Comparison of ENCODE assay signal across 17 mouse cellular contexts in genomic region chr7:37464186-37464721, GRCm38 (mm10).
DNase-seq lines count a peak whose midpoint lies in the region; ATAC-seq lines count a peak whose summit lies in the region.
"Had no signal": no experiment of that assay in that cellular context is flagged by ENCODE, and none has a peak within 500 bp of the region (broad histone marks: within the 10 kb centered on the region; RNA-seq: fewer than 3 reads in every experiment).

No protein-coding gene starts in this region.

- H3K4me3 ChIP-seq in hindbrain, embryonic 10.5 days = no peak overlapping the region
- H3K4me3 ChIP-seq in hindbrain, embryonic 14.5 days (replicated peaks; ENCODE audit: low read length) = no peak overlapping the region
- H3K4me3 ChIP-seq in embryonic facial prominence, embryonic 14.5 days (ENCODE audit: low read depth, low read length) = no peak overlapping the region
- H3K4me3 ChIP-seq: heart, embryonic 15.5 days; layer of hippocampus, adult 2 months had no signal

- no peak overlapping the region for H3K9ac ChIP-seq in hindbrain, embryonic 14.5 days
- H3K9ac ChIP-seq in embryonic facial prominence, embryonic 14.5 days (ENCODE audit: low read depth, low read length) = no peak overlapping the region
- H3K9ac ChIP-seq: heart, embryonic 15.5 days had no signal

- WGBS in hindbrain, embryonic 10.5 days = 48% methylated on average over 7 of the region's 7 CpGs
- 48% methylated on average over 7 of the region's 7 CpGs for WGBS in hindbrain, embryonic 14.5 days
- 11% methylated on average over 7 of the region's 7 CpGs for WGBS in embryonic facial prominence, embryonic 14.5 days

- H3K4me2 ChIP-seq in hindbrain, embryonic 14.5 days (replicated peaks) = no peak overlapping the region
- no peak overlapping the region for H3K4me2 ChIP-seq in embryonic facial prominence, embryonic 14.5 days (ENCODE audit: low read depth, low read length)
- H3K4me2 ChIP-seq: heart, embryonic 15.5 days had no signal

- no peaks in the 10 kb centered on the region for H3K36me3 ChIP-seq in hindbrain, embryonic 10.5 days
- H3K36me3 ChIP-seq in hindbrain, embryonic 14.5 days (replicated peaks; ENCODE audit: control insufficient read depth, insufficient read depth) = no peaks in the 10 kb centered on the region
- no peaks in the 10 kb centered on the region for H3K36me3 ChIP-seq in embryonic facial prominence, embryonic 14.5 days (ENCODE audit: control insufficient read depth, insufficient read depth, low read length)
- H3K36me3 ChIP-seq: heart, embryonic 15.5 days had no signal

- H3K4me1 ChIP-seq in hindbrain, embryonic 10.5 days (replicated peaks) = peaks cover 28% of the 10 kb centered on the region
- H3K4me1 ChIP-seq in hindbrain, embryonic 14.5 days (replicated peaks; ENCODE audit: control insufficient read depth, insufficient read depth, low read length) = peaks cover 3% of the 10 kb centered on the region; the same call in 1 of the 2 replicates
- peaks cover 8% of the 10 kb centered on the region for H3K4me1 ChIP-seq in embryonic facial prominence, embryonic 14.5 days (ENCODE audit: control insufficient read depth, insufficient read depth, low read length)
- H3K4me1 ChIP-seq: heart, embryonic 15.5 days had no signal

- no peak; the same call in 1 of the 2 replicates for ATAC-seq in hindbrain, embryonic 14.5 days (ENCODE audit: low FRiP score)
- peak; percentile 69 for ATAC-seq in embryonic facial prominence, embryonic 14.5 days (ENCODE audit: low read depth)
- ATAC-seq in erythroblast, adult 5-6 weeks (replicated peaks; ENCODE audit: low FRiP score, poor library complexity, severe bottlenecking) = no peak
- ATAC-seq: inflammation-experienced regulatory T-cells, adult 6 months had no signal

- H3K27me3 ChIP-seq in hindbrain, embryonic 10.5 days (ENCODE audit: insufficient read depth, poor library complexity, severe bottlenecking) = no peaks in the 10 kb centered on the region
- H3K27me3 ChIP-seq in hindbrain, embryonic 14.5 days (ENCODE audit: control insufficient read depth, insufficient read depth, low read length) = no peaks in the 10 kb centered on the region
- 0 out of 2 replicates have a peak, but pooled peaks cover 4% of the 10 kb centered on the region for H3K27me3 ChIP-seq in embryonic facial prominence, embryonic 14.5 days (replicated peaks; ENCODE audit: control insufficient read depth, insufficient read depth, low read length)
- H3K27me3 ChIP-seq: heart, embryonic 15.5 days had no signal

- no peak overlapping the region for H3K27ac ChIP-seq in hindbrain, embryonic 10.5 days
- no peak overlapping the region for H3K27ac ChIP-seq in hindbrain, embryonic 14.5 days
- no peak overlapping the region for H3K27ac ChIP-seq in embryonic facial prominence, embryonic 14.5 days (replicated peaks; ENCODE audit: low read depth, low read length)
- H3K27ac ChIP-seq: heart, embryonic 15.5 days; layer of hippocampus, adult 2 months; macrophage had no signal

- H3K9me3 ChIP-seq in hindbrain, embryonic 10.5 days = no peaks in the 10 kb centered on the region
- no peaks in the 10 kb centered on the region for H3K9me3 ChIP-seq in hindbrain, embryonic 14.5 days (ENCODE audit: control insufficient read depth, low read length)
- H3K9me3 ChIP-seq in embryonic facial prominence, embryonic 14.5 days (ENCODE audit: control insufficient read depth, low read length) = no peaks in the 10 kb centered on the region
- H3K9me3 ChIP-seq: heart, embryonic 15.5 days had no signal

- peak; percentile 48 for DNase-seq in hindbrain, embryonic 10.5 days (ENCODE audit: low spot score)
- no peak for DNase-seq in hindbrain, embryonic 14.5 days (ENCODE audit: low spot score)
- DNase-seq in embryo, embryonic 10 days (ENCODE audit: low spot score) = peak; percentile 76
- DNase-seq in embryonic facial prominence, embryonic 14.5 days (ENCODE audit: low spot score) = peak; percentile 71
- peak; percentile 72 for DNase-seq in mesoderm, embryonic 11.5 days (ENCODE audit: low read depth, low spot score)
- no peak for DNase-seq in thymus, postnatal 4 days
- no peak for DNase-seq in lung, postnatal 36 days
- DNase-seq: cerebellum, postnatal 25 days; left cerebral cortex, postnatal 4 days; lung, adult 18-20 months; right cerebral cortex, postnatal 4 days; thymus, postnatal 14 days had no signal

Comparison
In these comparisons a context has a peak if more than half of its experiments do, and no peak if none do; other contexts are left out.
1. DNase-seq: peak in hindbrain, embryonic 10.5 days (single experiment), embryo, embryonic 10 days (single experiment), embryonic facial prominence, embryonic 14.5 days (single experiment) and mesoderm, embryonic 11.5 days (single experiment); none in hindbrain, embryonic 14.5 days (single experiment), thymus, postnatal 4 days (single experiment) and lung, postnatal 36 days (single experiment).